Mouse (Mus musculus) MEL (cell line): ENCODE results near the gene Zfp106. TPM values are rescaled to one million over a fixed set of nuclear protein-coding genes. Genes with fewer than 3 reads are reported as not detected.

Experiments used
- DNase-seq: peaks from one replicate; pipeline ENCODE4 v3.0.0; 2011; ENCODE audit warnings: low read depth, low spot score
- H3K27ac ChIP-seq: 2 replicates; pipeline ENCODE4 v1.5.1; 2012; ENCODE audit warnings: low read depth, mild to moderate bottlenecking, control low read depth, low read length, moderate library complexity; ENCODE audit not compliant: control insufficient read depth
- H3K27me3 ChIP-seq, 2 experiments: fragments of 150-350 bp in 1 of 2; sonication (generic) in 1 of 2; 2 replicates each; pipeline ENCODE4 v1.6.1; 2012; ENCODE audit warnings: low read length in 2 of 2, mild to moderate bottlenecking in 2 of 2, improper control_type of control experiment in 1 of 2, moderate library complexity in 1 of 2; ENCODE audit not compliant: insufficient read depth in 2 of 2, control insufficient read depth in 1 of 2
- H3K36me3 ChIP-seq, 2 experiments: 2 replicates each; pipeline ENCODE4 v1.6.1; 2012 to 2014; ENCODE audit warnings: low read length in 2 of 2, improper control_type of control experiment in 1 of 2, inconsistent platforms in 1 of 2, mild to moderate bottlenecking in 1 of 2; ENCODE audit not compliant: insufficient read depth in 2 of 2, control insufficient read depth in 1 of 2
- H3K4me1 ChIP-seq, 2 experiments: fragments of 150-350 bp in 1 of 2; sonication (generic) in 1 of 2; 2 replicates each; pipeline ENCODE4 v1.6.1; 2012; ENCODE audit warnings: low read length in 2 of 2, improper control_type of control experiment in 1 of 2, mild to moderate bottlenecking in 1 of 2; ENCODE audit not compliant: insufficient read depth in 2 of 2, control insufficient read depth in 1 of 2
- H3K4me3 ChIP-seq, 2 experiments: fragments of 150-350 bp in 1 of 2; sonication (generic) in 1 of 2; 2 replicates each; pipeline ENCODE4 v1.5.1; 2012; ENCODE audit warnings: low read depth in 2 of 2, low read length in 2 of 2, mild to moderate bottlenecking in 2 of 2, moderate library complexity in 2 of 2, control low read depth in 1 of 2, improper control_type of control experiment in 1 of 2; ENCODE audit not compliant: control insufficient read depth in 1 of 2, insufficient read depth in 1 of 2
- H3K79me2 ChIP-seq: 2 replicates; pipeline ENCODE4 v1.6.1; 2012; ENCODE audit warnings: mild to moderate bottlenecking, low read length, moderate library complexity; ENCODE audit not compliant: control insufficient read depth, poor library complexity, insufficient read depth
- H3K9ac ChIP-seq: 2 replicates; pipeline ENCODE4 v1.6.1; 2012; ENCODE audit warnings: low read depth, mild to moderate bottlenecking, control low read depth, low read length, moderate library complexity; ENCODE audit not compliant: control insufficient read depth, poor library complexity, severe bottlenecking
- H3K9me3 ChIP-seq: fragments of 150-350 bp; sonication (generic); replicated peaks from 2 replicates; pipeline ENCODE4 v1.6.1; 2012; ENCODE audit warnings: mild to moderate bottlenecking, low read length, improper control_type of control experiment, moderate library complexity; ENCODE audit not compliant: insufficient read depth
- CHD1 ChIP-seq: IDR thresholded peaks from 2 replicates; pipeline ENCODE4 v1.6.1; 2012; ENCODE audit warnings: low read depth, mild to moderate bottlenecking, inconsistent platforms, low read length, improper control_type of control experiment
- CTCF ChIP-seq, 3 experiments: IDR thresholded peaks in 2 of 3; conservative IDR thresholded peaks in 1 of 3; 2 replicates each; pipeline ENCODE4 v1.5.1; 2011 to 2012; ENCODE audit warnings: low read length in 3 of 3, low read depth in 2 of 3, mild to moderate bottlenecking in 2 of 3, improper control_type of control experiment in 1 of 3, inconsistent platforms in 1 of 3, mixed read lengths in 1 of 3, moderate library complexity in 1 of 3; ENCODE audit not compliant: control insufficient read depth in 1 of 3, insufficient read depth in 1 of 3, poor library complexity in 1 of 3, severe bottlenecking in 1 of 3
- E2F4 ChIP-seq: IDR thresholded peaks from 2 replicates; pipeline ENCODE4 v1.6.1; 2011; ENCODE audit warnings: low read depth, low read length, improper control_type of control experiment, borderline replicate concordance
- ETS1 ChIP-seq: IDR thresholded peaks from 2 replicates; pipeline ENCODE4 v1.6.1; 2012; ENCODE audit warnings: low read depth, mild to moderate bottlenecking, inconsistent platforms, low read length, improper control_type of control experiment, moderate library complexity
- GATA1 ChIP-seq: IDR thresholded peaks from 2 replicates; pipeline ENCODE4 v1.6.1; 2011; ENCODE audit warnings: low read depth, low read length, improper control_type of control experiment
- HCFC1 ChIP-seq: IDR thresholded peaks from 2 replicates; pipeline ENCODE4 v1.6.1; 2012; ENCODE audit warnings: low read depth, mild to moderate bottlenecking, inconsistent platforms, low read length, improper control_type of control experiment, moderate library complexity
- KAT2A ChIP-seq: conservative IDR thresholded peaks from 2 replicates; pipeline ENCODE4 v1.6.1; 2012; ENCODE audit warnings: low read depth, low read length, improper control_type of control experiment, inconsistent platforms
- MAZ ChIP-seq: IDR thresholded peaks from 2 replicates; pipeline ENCODE4 v1.6.1; 2012; ENCODE audit warnings: low read depth, mild to moderate bottlenecking, inconsistent platforms, low read length, improper control_type of control experiment
- MYB ChIP-seq: IDR thresholded peaks from 2 replicates; pipeline ENCODE4 v1.6.1; 2011; ENCODE audit warnings: mild to moderate bottlenecking, low read depth, low read length, improper control_type of control experiment
- POLR2AphosphoS2 ChIP-seq: IDR thresholded peaks from 2 replicates; pipeline ENCODE4 v1.6.1; 2011; ENCODE audit warnings: low read length, improper control_type of control experiment
- POLR2AphosphoS5 ChIP-seq: IDR thresholded peaks from 2 replicates; pipeline ENCODE4 v1.6.1; 2012; ENCODE audit warnings: low read depth, borderline replicate concordance, mild to moderate bottlenecking, inconsistent platforms, low read length, moderate library complexity, mixed read lengths
- RAD21 ChIP-seq: IDR thresholded peaks from 2 replicates; pipeline ENCODE4 v1.6.1; 2011; ENCODE audit warnings: mild to moderate bottlenecking, low read depth, low read length, improper control_type of control experiment
- SMC3 ChIP-seq: IDR thresholded peaks from 2 replicates; pipeline ENCODE4 v1.6.1; 2011; ENCODE audit warnings: low read depth, low read length, improper control_type of control experiment
- TAL1 ChIP-seq: IDR thresholded peaks from 2 replicates; pipeline ENCODE4 v1.6.1; 2012; ENCODE audit warnings: mild to moderate bottlenecking, inconsistent platforms, low read length, moderate library complexity, mixed read lengths
- TBP ChIP-seq: IDR thresholded peaks from 2 replicates; pipeline ENCODE4 v1.8.0; 2011; ENCODE audit warnings: low read depth, low read length, improper control_type of control experiment
- UBTF ChIP-seq: IDR thresholded peaks from 2 replicates; pipeline ENCODE4 v1.6.1; 2012; ENCODE audit warnings: low read depth, mild to moderate bottlenecking, inconsistent platforms, low read length, improper control_type of control experiment, moderate library complexity, borderline replicate concordance; ENCODE audit not compliant: insufficient read depth
- USF1 ChIP-seq: IDR thresholded peaks from 2 replicates; pipeline ENCODE4 v1.6.1; 2014; ENCODE audit warnings: low read depth, mild to moderate bottlenecking, inconsistent platforms, low read length, improper control_type of control experiment, moderate library complexity
- USF2 ChIP-seq, 2 experiments: IDR thresholded peaks; 2 replicates each; pipeline ENCODE4 v1.6.1; 2011 to 2012; ENCODE audit warnings: improper control_type of control experiment in 2 of 2, low read length in 2 of 2, borderline replicate concordance in 1 of 2, inconsistent platforms in 1 of 2, low read depth in 1 of 2, mild to moderate bottlenecking in 1 of 2; ENCODE audit not compliant: insufficient read depth in 1 of 2
- ZC3H11A ChIP-seq: IDR thresholded peaks from 2 replicates; pipeline ENCODE4 v1.6.1; 2012; ENCODE audit warnings: low read depth, mild to moderate bottlenecking, inconsistent platforms, low read length, improper control_type of control experiment
- ZKSCAN1 ChIP-seq: IDR thresholded peaks from 2 replicates; pipeline ENCODE4 v1.6.1; 2012; ENCODE audit warnings: low read depth, mild to moderate bottlenecking, inconsistent platforms, low read length, improper control_type of control experiment, moderate library complexity
- polyA plus RNA-seq, 2 experiments: library from polyadenylated mRNA; stranded (reverse) in 1 of 2; unstranded in 1 of 2; fragments of >175 nt in 1 of 2; fragments of >200 nt in 1 of 2; gene quantifications; 2 replicates each; pipeline versions ENCODE4 v1.2.1 to v1.2.4; 2012; ENCODE audit warnings: low replicate concordance in 2 of 2, low read depth in 1 of 2; ENCODE audit not compliant: insufficient read length in 2 of 2, insufficient read depth in 1 of 2, missing spikeins in 1 of 2
- total RNA-seq: library from RNA; depleted of rRNA; stranded (reverse); fragments of 300-350 nt; gene quantifications from 2 replicates; pipeline ENCODE4 v1.2.3, GENCODE M21; 2012

Gene Zfp106
- total and polyA plus RNA-seq, 3 experiments = 63.9 to 130 (median 80.6) TPM

DNA sequence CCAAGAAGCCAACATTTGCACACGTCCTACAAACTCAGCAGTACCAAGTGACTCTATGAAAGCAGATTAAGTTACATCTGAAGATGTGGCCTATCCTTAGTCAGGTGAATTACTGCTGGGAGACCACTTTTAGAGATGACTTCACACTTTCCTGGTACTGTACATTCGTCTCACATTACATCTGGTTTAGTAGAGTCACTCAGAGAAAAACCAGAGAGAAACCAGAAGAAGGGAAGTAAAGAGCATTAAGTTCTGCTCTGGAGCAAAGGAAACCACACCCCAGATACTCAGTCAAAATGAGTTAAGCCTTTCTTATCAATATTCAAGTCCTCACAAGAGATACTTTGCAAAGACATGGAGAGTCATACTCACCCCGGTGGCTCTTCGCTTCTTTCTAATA lies 32.4 kb downstream of the Zfp106 start (continued):
- TF ChIP-seq ETS1 (peak; percentile 68; the same call in 1 of the 2 replicates), UBTF (no peak), GATA1 (peak; percentile 73), MYB (0 out of 2 replicates have a peak, but pooled peaks have one; percentile 11), ZC3H11A (no peak), MAZ (no peak), KAT2A (no peak), ZKSCAN1 (no peak), TBP (no peak), CHD1 (peak; percentile 50; the same call in 1 of the 2 replicates)

- H3K27ac ChIP-seq = no peak overlapping the region
- no peaks in the 10 kb centered on the region for H3K9me3 ChIP-seq
- peaks cover 23 to 38% of the 10 kb centered on the region in 2 experiments for H3K36me3 ChIP-seq
- H3K79me2 ChIP-seq = peaks cover 3% of the 10 kb centered on the region; the same call in 1 of the 2 replicates
- no peak overlapping the region for H3K9ac ChIP-seq
- H3K27me3 ChIP-seq = no peaks in the 10 kb centered on the region
- no peak overlapping the region for H3K4me3 ChIP-seq
- TF ChIP-seq SMC3 (0 out of 2 replicates have a peak, but pooled peaks have one; percentile 14), CTCF (IDR thresholded peaks at IDR 0.05 in 2 of 3, conservative IDR thresholded peaks at IDR 0.05 in 1 of 3; ENCODE audit: control insufficient read depth in 1 of 3, insufficient read depth in 1 of 3, low read depth in 2 of 3, low read length in 3 of 3, poor library complexity in 1 of 3, severe bottlenecking in 1 of 3) (peak in 1 of 3 experiments; percentile 33; a peak in 2 of 6 replicates), RAD21 (peak; percentile 34), HCFC1 (no peak)
- H3K4me1 ChIP-seq = peaks cover 13 to 19% of the 10 kb centered on the region in 2 experiments
- DNase-seq = no peak
These were observed 34.1 kb downstream of the Zfp106 start for GRCm38 (mm10) chr2:120529531-120529930.

DNA sequence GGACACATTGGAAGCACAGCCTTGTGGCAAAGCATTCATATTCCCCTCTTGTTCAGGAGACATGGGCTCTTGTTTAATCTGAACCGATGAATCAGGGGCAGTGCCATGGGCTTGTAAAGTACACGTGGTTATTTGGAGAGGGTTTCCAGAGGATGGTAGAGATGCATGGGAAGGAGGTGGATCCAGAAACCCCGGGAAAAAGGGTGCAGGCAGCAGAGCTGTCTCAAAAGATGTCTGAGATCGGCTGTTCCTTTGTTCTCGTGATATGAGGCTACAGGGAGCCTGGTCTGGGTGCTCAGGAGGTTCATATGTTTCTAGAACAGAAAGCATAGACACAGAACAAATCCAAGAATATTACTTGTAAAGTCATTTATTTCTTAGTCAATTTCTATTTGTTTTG lies 36.9 kb downstream of the Zfp106 start:
- Histone ChIP-seq H3K9me3 (no peaks in the 10 kb centered on the region), H3K4me3 (no peak overlapping the region), H3K36me3 (peaks cover 17 to 38% of the 10 kb centered on the region in 2 experiments), H3K79me2 (peaks cover 3% of the 10 kb centered on the region; the same call in 1 of the 2 replicates), H3K27me3 (no peaks in the 10 kb centered on the region), H3K9ac (no peak overlapping the region), H3K27ac (no peak overlapping the region), H3K4me1 (peaks cover 11 to 13% of the 10 kb centered on the region in 2 experiments)
- no peak for DNase-seq
- no peak for TF ChIP-seq E2F4
- TF ChIP-seq ZKSCAN1 = no peak
- TF ChIP-seq POLR2AphosphoS5 = no peak
- no peak for TF ChIP-seq POLR2AphosphoS2
- TF ChIP-seq TAL1 = no peak
- TF ChIP-seq ZC3H11A = no peak
- no peak for TF ChIP-seq USF2 (IDR thresholded peaks at IDR 0.05; ENCODE audit: borderline replicate concordance in 1 of 2, insufficient read depth in 1 of 2, low read depth in 1 of 2, low read length in 2 of 2)
- no peak for TF ChIP-seq MYB
- TF ChIP-seq USF1 = no peak
